Mouse (Mus musculus) heart, adult 2 months (tissue): Measurements from ENCODE around the gene Gpx5. TPM values are rescaled to one million over a fixed set of nuclear protein-coding genes. Genes with fewer than 3 reads are reported as not detected.

Source experiments
- DNase-seq, 2 experiments: peaks; one replicate each; pipeline ENCODE4 v3.0.0; 2021
- H3K27ac ChIP-seq: fragments of 200-600 bp; 2 replicates; pipeline ENCODE4 v1.8.1; 2022
- H3K27me3 ChIP-seq: fragments of 200-500 bp; 2 replicates; pipeline ENCODE4 v1.6.1; 2012; ENCODE audit warnings: mild to moderate bottlenecking, low read length, inconsistent platforms, mixed read lengths; ENCODE audit not compliant: control insufficient read depth, insufficient read depth
- H3K36me3 ChIP-seq: fragments of 200-500 bp; 2 replicates; pipeline ENCODE4 v1.6.1; 2012; ENCODE audit warnings: low read length, inconsistent platforms; ENCODE audit not compliant: control insufficient read depth, insufficient read depth
- H3K4me1 ChIP-seq: fragments of 200-500 bp; 2 replicates; pipeline ENCODE4 v1.6.1; 2011; ENCODE audit warnings: low read length; ENCODE audit not compliant: control insufficient read depth, insufficient read depth
- H3K4me3 ChIP-seq: fragments of 200-600 bp; 2 replicates; pipeline ENCODE4 v1.8.1; 2022
- H3K79me2 ChIP-seq: fragments of 200-500 bp; replicated peaks from 2 replicates; pipeline ENCODE4 v1.6.1; 2012; ENCODE audit warnings: mild to moderate bottlenecking, inconsistent platforms, low read length, moderate library complexity, mixed read lengths; ENCODE audit not compliant: control insufficient read depth, insufficient read depth
- H3K9ac ChIP-seq: fragments of 200-500 bp; 2 replicates; pipeline ENCODE4 v1.6.1; 2012; ENCODE audit warnings: low read depth, mild to moderate bottlenecking, control low read depth, inconsistent platforms, low read length, mixed read lengths
- CTCF ChIP-seq: fragments of 200-600 bp; IDR thresholded peaks from 2 replicates; pipeline ENCODE4 v1.8.1; 2022; ENCODE audit warnings: antibody characterized with exemption, mild to moderate bottlenecking, moderate library complexity
- EP300 ChIP-seq: fragments of 200-500 bp; IDR thresholded peaks from 2 replicates; pipeline ENCODE4 v1.6.1; 2011; ENCODE audit warnings: low read depth, low read length, control low read depth; ENCODE audit not compliant: insufficient read depth
- POLR2A ChIP-seq: fragments of 200-500 bp; IDR thresholded peaks from 2 replicates; pipeline ENCODE4 v1.6.1; 2011; ENCODE audit warnings: mild to moderate bottlenecking, low read depth, low read length, control low read depth; ENCODE audit not compliant: insufficient read depth
- WGBS: fragments of 180-500 bp; shearing (Covaris S2); methylation state at CpG from one replicate; pipeline ENCODE4 v1.1.7; 2018; 5-methylcytosine and 5-hydroxymethylcytosine counted together
- intact Hi-C: fragments of 180-260 bp; cut with DNase I; formaldehyde crosslinking; loops from one replicate; pipeline ENCODE4 v1.15.1; 2025
- polyA plus RNA-seq: library from polyadenylated mRNA; depleted of rRNA; stranded (reverse); fragments of >200 nt; gene quantifications from 2 replicates; pipeline ENCODE4 v1.2.3, GENCODE M21; 2012
- total RNA-seq, 2 experiments: library from RNA; stranded (reverse); gene quantifications; 2 replicates each; pipeline ENCODE4 v1.2.3; 2021

The Gpx5 gene
- total and polyA plus RNA-seq, 3 experiments = not detected

DNA sequence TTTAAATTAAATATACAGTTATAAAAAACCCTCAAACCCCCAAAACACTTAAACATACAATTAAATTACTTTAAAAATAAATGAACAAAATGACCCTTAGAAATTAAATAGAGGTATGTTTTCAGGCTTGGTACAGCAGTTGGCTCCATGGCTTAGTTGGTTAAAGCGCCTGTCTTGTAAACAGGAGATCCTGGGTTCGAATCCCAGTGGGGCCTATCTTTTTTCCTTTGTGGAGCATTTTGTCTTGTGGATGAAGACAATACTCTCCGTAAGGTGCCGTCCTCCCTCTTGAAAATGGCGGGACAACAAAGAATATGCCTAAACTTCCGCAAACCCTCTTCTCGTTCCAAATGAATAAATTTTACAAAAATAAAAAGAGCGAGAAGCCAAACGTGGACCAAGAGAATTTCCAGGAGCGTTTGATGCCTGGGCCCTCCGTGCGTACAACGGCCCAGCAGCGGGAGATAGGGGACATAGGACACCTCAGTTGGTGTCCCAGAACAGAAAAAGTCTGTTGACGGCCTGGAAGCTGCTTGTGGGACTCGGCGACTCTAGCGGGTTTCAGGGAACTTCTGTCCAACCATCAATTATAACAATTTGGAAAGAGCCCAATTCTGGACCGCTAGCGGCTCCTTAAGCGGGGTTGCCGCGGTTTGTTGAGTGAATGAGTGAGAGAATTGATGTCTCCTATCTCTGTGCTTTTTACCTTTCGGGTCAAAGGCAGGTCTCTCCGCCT, 16.5 kb downstream of the Gpx5 start:
- Histone ChIP-seq H3K4me1 (no peaks in the 10 kb centered on the region; the same call in 1 of the 2 replicates), H3K79me2 (no peaks in the 10 kb centered on the region), H3K36me3 (no peaks in the 10 kb centered on the region), H3K4me3 (peak overlapping the region; percentile 56), H3K27me3 (0 out of 2 replicates have a peak, but pooled peaks cover 1% of the 10 kb centered on the region), H3K27ac (no peak overlapping the region; the same call in 1 of the 2 replicates), H3K9ac (peak overlapping the region; percentile 51; the same call in 1 of the 2 replicates)
- intact Hi-C loops = loop anchor here (5.0 to 10.0 kb wide), 4 partner anchors 74 to 749 kb away; partner anchors contain the start of genes Hist1h2ai, Hist1h2bl and Hist1h3h
- WGBS = 2% methylated on average over 25 of the region's 25 CpGs
- peak; percentile 71 for DNase-seq
- TF ChIP-seq CTCF (no peak), POLR2A (no peak), EP300 (no peak)

DNA sequence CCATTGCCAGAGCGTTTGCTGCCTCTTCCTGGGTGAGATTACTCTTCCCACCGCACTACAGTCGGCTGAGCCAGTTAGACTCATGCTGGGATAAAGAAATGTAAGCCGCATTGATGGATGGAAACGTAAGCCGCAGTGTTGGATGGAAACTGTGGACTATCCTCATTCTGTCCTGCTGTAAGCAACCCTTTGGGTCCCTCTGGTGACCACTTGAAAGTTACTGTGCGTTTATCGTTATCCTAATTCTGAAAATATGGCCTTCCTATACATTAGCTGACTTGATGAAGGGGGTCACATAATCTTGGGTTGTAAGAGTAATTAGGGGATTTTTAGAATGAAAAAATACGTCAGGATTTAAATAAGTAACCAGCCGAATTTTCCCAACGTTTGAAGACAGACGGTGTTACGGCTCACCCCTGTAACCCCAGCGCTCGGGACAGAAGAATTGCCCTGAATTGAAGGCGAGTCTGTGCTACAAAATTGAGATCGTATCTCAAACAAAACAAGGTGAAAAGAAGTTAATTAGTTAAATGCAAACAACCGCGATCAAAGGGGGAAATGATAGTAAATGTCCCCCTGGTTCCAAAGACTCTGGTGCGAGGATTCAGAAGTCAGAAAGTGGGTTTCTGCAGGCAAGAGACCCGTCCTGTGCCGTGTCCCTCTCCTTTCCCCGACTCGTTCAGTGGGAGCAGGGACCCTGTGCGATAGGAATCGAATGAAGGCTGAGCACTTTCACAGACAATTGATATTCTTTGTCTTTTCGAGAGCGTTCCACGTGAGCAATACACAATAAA, 17.3 kb downstream of the Gpx5 start:
- no peaks in the 10 kb centered on the region for H3K36me3 ChIP-seq
- H3K9ac ChIP-seq = peak overlapping the region; percentile 54
- no peaks in the 10 kb centered on the region; the same call in 1 of the 2 replicates for H3K4me1 ChIP-seq
- H3K4me3 ChIP-seq = peak overlapping the region; percentile 56
- peak overlapping the region; percentile 34; the same call in 1 of the 2 replicates for H3K27ac ChIP-seq
- DNase-seq = peak; percentile 8 to 31
- WGBS = 5% methylated on average over 29 of the region's 29 CpGs
- intact Hi-C loops = loop anchor here (5.0 to 10.0 kb wide), 4 partner anchors 73 to 750 kb away; partner anchors contain the start of genes Hist1h2ai, Hist1h2bl and Hist1h3h
- H3K27me3 ChIP-seq = 0 out of 2 replicates have a peak, but pooled peaks cover 1% of the 10 kb centered on the region
- no peaks in the 10 kb centered on the region for H3K79me2 ChIP-seq
- TF ChIP-seq POLR2A (no peak), EP300 (no peak), CTCF (peak; percentile 55)

DNA sequence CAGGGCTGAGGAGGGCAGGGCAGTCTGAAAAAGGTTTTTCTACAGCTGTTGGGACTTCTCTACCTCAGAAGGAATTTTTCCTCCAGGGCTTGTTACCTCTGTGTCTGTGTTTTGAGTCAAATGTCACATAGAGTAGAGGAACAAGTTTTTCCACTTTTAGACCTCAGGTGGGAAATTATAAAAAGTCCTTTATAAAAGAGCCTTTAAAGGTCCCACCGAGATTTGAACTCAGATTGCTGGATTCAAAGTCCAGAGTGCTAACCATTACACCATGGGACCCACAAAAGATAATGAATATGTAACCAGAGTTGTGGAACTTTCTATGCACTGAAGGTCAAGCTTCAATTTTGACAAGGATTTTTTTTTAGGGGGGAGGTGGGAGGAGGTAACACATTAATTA, 24.3 kb downstream of the Gpx5 start:
- Histone ChIP-seq H3K27ac (no peak overlapping the region), H3K4me1 (no peaks in the 10 kb centered on the region), H3K79me2 (no peaks in the 10 kb centered on the region), H3K4me3 (no peak overlapping the region), H3K36me3 (no peaks in the 10 kb centered on the region), H3K27me3 (no peaks in the 10 kb centered on the region; the same call in 1 of the 2 replicates), H3K9ac (no peak overlapping the region)
- intact Hi-C loops = no loop called here
- TF ChIP-seq EP300 (no peak), CTCF (no peak), POLR2A (no peak)
- no peak for DNase-seq
- whole genome bisulfite sequencing = 13% methylated on average over 1 of the region's 1 CpGs

DNA sequence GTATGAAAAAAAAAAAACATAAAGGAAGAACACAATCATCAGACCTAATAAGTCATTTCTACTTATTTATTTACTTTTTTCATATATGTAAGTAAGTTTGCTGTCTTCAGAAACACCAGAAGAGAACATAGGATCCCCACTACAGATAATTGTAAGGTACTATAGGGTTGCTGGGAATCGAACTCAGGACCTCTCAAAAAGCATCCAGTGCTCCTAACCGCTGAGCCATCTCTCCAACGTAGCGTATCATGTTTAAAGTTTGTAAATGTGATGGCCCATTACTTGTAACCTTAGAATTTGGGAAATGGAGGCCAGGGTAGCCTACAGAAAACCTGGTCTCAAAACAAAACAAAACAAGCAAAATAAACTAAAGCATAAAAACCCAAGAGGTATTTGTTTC, 25.0 kb downstream of the Gpx5 start:
- no peaks in the 10 kb centered on the region; the same call in 1 of the 2 replicates for H3K27me3 ChIP-seq
- DNase-seq = no peak
- no peaks in the 10 kb centered on the region for H3K36me3 ChIP-seq
- H3K9ac ChIP-seq = no peak overlapping the region
- intact Hi-C loops = no loop called here
- no peaks in the 10 kb centered on the region for H3K79me2 ChIP-seq
- WGBS = 44% methylated on average over 4 of the region's 4 CpGs
- H3K27ac ChIP-seq = no peak overlapping the region
- H3K4me1 ChIP-seq = no peaks in the 10 kb centered on the region
- no peak overlapping the region for H3K4me3 ChIP-seq
- TF ChIP-seq EP300 (no peak), POLR2A (no peak), CTCF (no peak)

DNA sequence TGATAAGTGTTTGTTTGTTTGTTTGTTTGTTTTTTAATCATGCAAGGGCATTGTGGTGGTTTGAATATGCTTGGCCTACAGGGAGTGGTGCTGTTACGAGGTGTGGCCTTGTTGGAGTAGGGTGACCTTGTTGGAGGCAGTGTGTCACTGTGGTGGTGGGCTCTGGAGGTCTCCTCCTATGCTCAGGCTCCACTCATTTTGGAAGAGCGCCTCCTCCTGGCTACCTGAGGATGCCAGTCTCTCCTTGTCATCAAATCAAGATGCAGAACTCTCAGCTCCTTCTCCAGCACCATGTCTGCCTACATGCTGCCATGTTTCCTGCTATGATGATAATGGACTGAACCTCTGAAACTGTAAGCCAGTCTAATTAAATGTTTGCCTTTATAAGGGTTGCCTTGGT, 26.8 kb downstream of the Gpx5 start:
- H3K27ac ChIP-seq = no peak overlapping the region
- WGBS = 64% methylated on average over 2 of the region's 2 CpGs
- no peaks in the 10 kb centered on the region for H3K4me1 ChIP-seq
- no peak overlapping the region for H3K9ac ChIP-seq
- TF ChIP-seq POLR2A (no peak), EP300 (no peak), CTCF (no peak)
- no peaks in the 10 kb centered on the region for H3K79me2 ChIP-seq
- no peak for DNase-seq
- no peaks in the 10 kb centered on the region; the same call in 1 of the 2 replicates for H3K27me3 ChIP-seq
- no peaks in the 10 kb centered on the region for H3K36me3 ChIP-seq
- no peak overlapping the region for H3K4me3 ChIP-seq
- intact Hi-C loops = no loop called here

DNA sequence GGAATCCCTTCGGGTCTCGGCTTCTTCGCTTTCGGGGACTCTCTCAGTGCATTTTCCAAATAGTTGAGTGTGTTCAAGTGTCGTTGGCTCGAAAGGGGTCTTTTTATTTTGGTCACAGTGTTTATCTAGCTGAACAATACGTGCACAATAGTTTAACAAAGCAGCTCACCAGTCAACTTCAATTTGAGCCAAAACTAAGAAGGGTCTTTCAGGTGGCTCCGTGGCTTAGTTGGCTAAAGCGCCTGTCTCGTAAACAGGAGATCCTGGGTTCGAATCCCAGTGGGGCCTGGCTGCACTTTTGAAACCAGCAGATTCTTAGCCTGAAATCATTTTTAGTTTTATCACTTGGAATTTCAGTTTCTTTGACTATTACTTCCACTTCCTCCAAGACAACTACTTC, 28.2 kb downstream of the Gpx5 start:
- no peak for DNase-seq
- TF ChIP-seq CTCF (no peak), EP300 (no peak), POLR2A (no peak)
- H3K79me2 ChIP-seq = no peaks in the 10 kb centered on the region
- WGBS = 10% methylated on average over 11 of the region's 11 CpGs
- H3K27ac ChIP-seq = no peak overlapping the region
- intact Hi-C loops = no loop called here
- no peaks in the 10 kb centered on the region for H3K36me3 ChIP-seq
- no peak overlapping the region for H3K9ac ChIP-seq
- H3K27me3 ChIP-seq = no peaks in the 10 kb centered on the region; the same call in 1 of the 2 replicates
- peak overlapping the region; percentile 22 for H3K4me3 ChIP-seq
- no peaks in the 10 kb centered on the region for H3K4me1 ChIP-seq
